Mouse (Mus musculus) heart, embryonic 11.5 days (tissue): Measurements from ENCODE around the gene Folr2. TPM values are rescaled to one million over a fixed set of nuclear protein-coding genes. Genes with fewer than 3 reads are reported as not detected.
A peak's percentile ranks its signal among the peaks of the same experiment; 100 is the strongest.

Source experiments
- ATAC-seq: fragments of 200-750 bp; cut with Nextera tagmentation; replicated peaks from 2 replicates; pipeline ENCODE4 v1.8.0; 2017; ENCODE audit warnings: moderate library complexity; ENCODE audit not compliant: insufficient number of reproducible peaks, low FRiP score, low TSS enrichment
- H3K27ac ChIP-seq: fragments of 300-500 bp; sonication (generic); 2 replicates; pipeline ENCODE4 v1.5.1; 2014; ENCODE audit warnings: mild to moderate bottlenecking, low read depth, low read length
- H3K27me3 ChIP-seq: fragments of 300-500 bp; sonication (generic); 2 replicates; pipeline ENCODE4 v1.6.1; 2014; ENCODE audit warnings: mild to moderate bottlenecking, low read length, mixed read lengths; ENCODE audit not compliant: control insufficient read depth, insufficient read depth
- H3K36me3 ChIP-seq: fragments of 300-500 bp; sonication (generic); 2 replicates; pipeline ENCODE4 v1.6.1; 2014; ENCODE audit warnings: mild to moderate bottlenecking, low read length, moderate library complexity, mixed read lengths; ENCODE audit not compliant: control insufficient read depth, insufficient read depth
- H3K4me1 ChIP-seq: fragments of 300-500 bp; sonication (generic); 2 replicates; pipeline ENCODE4 v1.6.1; 2014; ENCODE audit warnings: low read length; ENCODE audit not compliant: control insufficient read depth, insufficient read depth
- H3K4me2 ChIP-seq: fragments of 300-500 bp; sonication (generic); 2 replicates; pipeline ENCODE4 v1.6.1; 2014; ENCODE audit warnings: mild to moderate bottlenecking, moderate library complexity
- H3K4me3 ChIP-seq: fragments of 300-500 bp; sonication (generic); 2 replicates; pipeline ENCODE4 v1.5.1; 2014; ENCODE audit warnings: low read depth, low read length
- H3K9ac ChIP-seq: fragments of 300-500 bp; sonication (generic); 2 replicates; pipeline ENCODE4 v1.6.1; 2014; ENCODE audit warnings: mild to moderate bottlenecking, low read depth, low read length, moderate library complexity
- H3K9me3 ChIP-seq: fragments of 300-500 bp; sonication (generic); replicated peaks from 2 replicates; pipeline ENCODE4 v1.6.1; 2016; ENCODE audit warnings: low read length; ENCODE audit not compliant: control insufficient read depth
- WGBS: fragments of 180-500 bp; shearing (Covaris S2); extraction: QIAGEN DNeasy Blood & Tissue Kit; methylation state at CpG from one replicate; pipeline ENCODE4 v1.1.7; 2014; ENCODE audit not compliant: insufficient replicate concordance; 5-methylcytosine and 5-hydroxymethylcytosine counted together
- polyA plus RNA-seq: library from polyadenylated mRNA; unstranded; fragments of >200 nt; fragmentation: Nextera tagmentation; extraction: Ambion mirVana; gene quantifications from 2 replicates; pipeline ENCODE4 v1.2.1, GENCODE M21; 2014

Gene Folr2
- polyA plus RNA-seq, 1 experiment from 2014 or later = not detected

- H3K4me2 ChIP-seq = peak overlapping the region; percentile 87
- ATAC-seq = no peak
- WGBS = 45% methylated on average over 5 of the region's 5 CpGs
- H3K4me3 ChIP-seq = peak overlapping the region; percentile 70
- peaks cover 19% of the 10 kb centered on the region for H3K36me3 ChIP-seq
- peaks cover 22% of the 10 kb centered on the region for H3K4me1 ChIP-seq
- no peaks in the 10 kb centered on the region for H3K27me3 ChIP-seq
- H3K9me3 ChIP-seq = no peaks in the 10 kb centered on the region
- no peak overlapping the region for H3K27ac ChIP-seq
- H3K9ac ChIP-seq = peak overlapping the region; percentile 86
Observed at GRCm38 (mm10) chr7:101835457-101836109, 21.4 kb downstream of the Folr2 start.

- H3K27me3 ChIP-seq = no peaks in the 10 kb centered on the region
- H3K4me1 ChIP-seq = peaks cover 22% of the 10 kb centered on the region
- no peak for ATAC-seq
- WGBS = 45% methylated on average over 3 of the region's 3 CpGs
- 0 out of 2 replicates have a peak overlapping the region, but pooled peaks have one; percentile 34 for H3K9ac ChIP-seq
- peaks cover 26% of the 10 kb centered on the region for H3K36me3 ChIP-seq
- H3K9me3 ChIP-seq = no peaks in the 10 kb centered on the region
- H3K4me3 ChIP-seq = peak overlapping the region; percentile 70
- H3K27ac ChIP-seq = no peak overlapping the region
- H3K4me2 ChIP-seq = peak overlapping the region; percentile 87
Observed at GRCm38 (mm10) chr7:101834903-101835302, 22.1 kb downstream of the Folr2 start.

- H3K4me2 ChIP-seq = peak overlapping the region; percentile 87
- no peaks in the 10 kb centered on the region for H3K27me3 ChIP-seq
- H3K36me3 ChIP-seq = peaks cover 32% of the 10 kb centered on the region
- H3K9me3 ChIP-seq = no peaks in the 10 kb centered on the region
- no peak for ATAC-seq
- H3K4me3 ChIP-seq = no peak overlapping the region
- H3K4me1 ChIP-seq = peaks cover 22% of the 10 kb centered on the region
- 63% methylated on average over 3 of the region's 3 CpGs for WGBS
- H3K9ac ChIP-seq = 0 out of 2 replicates have a peak overlapping the region, but pooled peaks have one; percentile 35
- no peak overlapping the region for H3K27ac ChIP-seq
Observed at GRCm38 (mm10) chr7:101833916-101834584, 22.9 kb downstream of the Folr2 start.

GRCm38 (mm10) chr7:101833352-101833751 is 23.6 kb downstream of the Folr2 start:
- 0 out of 2 replicates have a peak overlapping the region, but pooled peaks have one; percentile 87 for H3K4me2 ChIP-seq
- no peaks in the 10 kb centered on the region for H3K27me3 ChIP-seq
- ATAC-seq = no peak
- no peak overlapping the region for H3K9ac ChIP-seq
- 70% methylated on average over 5 of the region's 5 CpGs for WGBS
- H3K4me3 ChIP-seq = no peak overlapping the region
- H3K27ac ChIP-seq = no peak overlapping the region
- peaks cover 34% of the 10 kb centered on the region for H3K36me3 ChIP-seq
- no peaks in the 10 kb centered on the region for H3K9me3 ChIP-seq
- H3K4me1 ChIP-seq = peaks cover 19% of the 10 kb centered on the region

GRCm38 (mm10) chr7:101832372-101832771 is 24.6 kb downstream of the Folr2 start:
- peaks cover 44% of the 10 kb centered on the region for H3K36me3 ChIP-seq
- no peak overlapping the region for H3K4me2 ChIP-seq
- no peaks in the 10 kb centered on the region for H3K9me3 ChIP-seq
- H3K27me3 ChIP-seq = no peaks in the 10 kb centered on the region
- 94% methylated on average over 4 of the region's 4 CpGs for WGBS
- no peak overlapping the region for H3K27ac ChIP-seq
- H3K9ac ChIP-seq = no peak overlapping the region
- no peak overlapping the region for H3K4me3 ChIP-seq
- no peak for ATAC-seq
- peaks cover 19% of the 10 kb centered on the region for H3K4me1 ChIP-seq

GRCm38 (mm10) chr7:101831437-101831836 is 25.6 kb downstream of the Folr2 start:
- Histone ChIP-seq H3K36me3 (peaks cover 53% of the 10 kb centered on the region), H3K4me2 (no peak overlapping the region), H3K27ac (no peak overlapping the region), H3K4me3 (no peak overlapping the region), H3K4me1 (peaks cover 19% of the 10 kb centered on the region), H3K9ac (no peak overlapping the region), H3K27me3 (no peaks in the 10 kb centered on the region), H3K9me3 (no peaks in the 10 kb centered on the region)
- 90% methylated on average over 8 of the region's 8 CpGs for WGBS
- no peak for ATAC-seq

GRCm38 (mm10) chr7:101830373-101830772 is 26.6 kb downstream of the Folr2 start:
- no peaks in the 10 kb centered on the region for H3K27me3 ChIP-seq
- H3K9me3 ChIP-seq = no peaks in the 10 kb centered on the region
- no peak overlapping the region for H3K4me2 ChIP-seq
- no peak overlapping the region for H3K27ac ChIP-seq
- H3K4me1 ChIP-seq = peaks cover 16% of the 10 kb centered on the region
- no peak overlapping the region for H3K4me3 ChIP-seq
- H3K9ac ChIP-seq = no peak overlapping the region
- 83% methylated on average over 3 of the region's 3 CpGs for WGBS
- peaks cover 63% of the 10 kb centered on the region for H3K36me3 ChIP-seq
- no peak for ATAC-seq

- H3K4me2 ChIP-seq = no peak overlapping the region
- no peaks in the 10 kb centered on the region for H3K9me3 ChIP-seq
- H3K4me3 ChIP-seq = no peak overlapping the region
- WGBS = 87% methylated on average over 18 of the region's 18 CpGs
- peaks cover 39% of the 10 kb centered on the region for H3K36me3 ChIP-seq
- H3K4me1 ChIP-seq = peaks cover 23% of the 10 kb centered on the region; the same call in 1 of the 2 replicates
- no peak overlapping the region for H3K27ac ChIP-seq
- peaks cover 29% of the 10 kb centered on the region for H3K27me3 ChIP-seq
- no peak overlapping the region for H3K9ac ChIP-seq
- ATAC-seq = no peak
Observed at GRCm38 (mm10) chr7:101823758-101824630, 33.0 kb downstream of the Folr2 start.
